Mouse (Mus musculus) erythroblast, embryonic 14.5 days (primary cell): ENCODE measurements around the gene Gnb3.

Source experiments
- GATA1 ChIP-seq: IDR thresholded peaks from 2 replicates; pipeline ENCODE4 v1.6.1; 2012; ENCODE audit warnings: low read length, inconsistent platforms, mixed read lengths
- TAL1 ChIP-seq: IDR thresholded peaks from 3 replicates; pipeline ENCODE4 v1.6.1; 2012; ENCODE audit warnings: low read length, inconsistent platforms, mixed read lengths

DNA sequence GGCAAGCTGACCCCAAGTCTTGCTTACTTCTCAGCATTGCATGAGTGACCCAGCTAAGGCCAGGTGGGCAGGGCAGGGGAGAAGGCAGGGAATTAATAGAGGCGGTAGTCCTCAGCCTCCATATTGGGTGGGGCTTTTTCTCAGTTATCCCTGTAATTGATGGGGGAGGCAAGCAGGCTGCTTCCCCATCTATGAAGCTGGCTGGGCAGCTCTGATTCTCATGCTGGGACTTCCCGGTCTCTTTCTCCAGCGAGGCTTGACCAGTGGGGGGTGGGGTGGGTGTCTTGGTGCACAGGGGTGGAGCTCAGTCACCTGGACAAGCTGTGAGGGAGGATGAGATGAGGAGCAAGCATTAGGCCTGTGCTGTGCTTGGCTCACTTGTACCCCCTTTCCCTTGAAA is 21.7 kb upstream of the Gnb3 start:
- TF ChIP-seq TAL1: no peak
- no peak for TF ChIP-seq GATA1
